Mouse (Mus musculus): ENCODE data around the gene Pink1. TPM values are rescaled to one million over a fixed set of nuclear protein-coding genes. Genes with fewer than 3 reads are reported as not detected.

Gene Pink1
- total RNA-seq, 1 experiment: 13.4 TPM

DNA sequence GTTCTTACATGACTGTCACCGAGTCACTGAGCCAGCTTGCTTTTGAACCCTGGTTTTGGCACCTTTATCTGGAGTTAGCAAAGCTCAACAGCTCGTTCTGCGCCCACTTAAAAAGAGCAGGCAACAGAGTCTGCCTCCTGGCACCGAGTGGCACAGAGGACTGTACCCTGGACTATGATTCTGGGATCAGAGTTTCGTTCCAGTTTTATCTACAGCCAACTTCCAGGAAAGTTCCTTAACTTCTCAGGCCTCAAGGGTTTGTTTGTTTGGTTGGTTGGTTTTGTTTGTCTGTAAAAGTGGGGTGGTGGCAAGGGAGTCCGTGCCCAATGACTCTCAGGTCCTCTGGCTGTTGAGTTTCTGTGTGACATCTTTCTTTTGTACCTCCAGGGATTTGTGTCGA is 22.6 kb upstream of the Pink1 start:
- Histone ChIP-seq H3K36me3 (ENCODE audit: control insufficient read depth, insufficient read depth, low read length, poor library complexity, severe bottlenecking) (no peaks in the 10 kb centered on the region), H3K4me1 (ENCODE audit: control insufficient read depth in 2 of 2, insufficient read depth in 2 of 2, low read length in 2 of 2, poor library complexity in 1 of 2) (no peaks in the 10 kb centered on the region; a peak in 1 of 4 replicates), H3K4me3 (ENCODE audit: insufficient read depth in 1 of 2, low read depth in 1 of 2, low read length in 2 of 2, poor library complexity in 1 of 2, severe bottlenecking in 1 of 2) (no peak overlapping the region), H3K9me3 (ENCODE audit: control insufficient read depth, insufficient read depth, low read depth, low read length) (no peaks in the 10 kb centered on the region), H3K9ac (ENCODE audit: insufficient read depth, low read depth, low read length, poor library complexity, severe bottlenecking) (no peak overlapping the region), H3K27ac (ENCODE audit: insufficient read depth, low read depth, low read length, poor library complexity, severe bottlenecking) (no peak overlapping the region)
- in situ Hi-C loops (cut with MboI; ENCODE audit: low sequenced_read_pairs in 2 of 2, unreplicated experiment in 2 of 2): no loop called here
- TF ChIP-seq CHD2 (IDR thresholded peaks at IDR 0.05; ENCODE audit: low read depth, low read length): no peak
- TF ChIP-seq MAFK (IDR thresholded peaks at IDR 0.05; ENCODE audit: insufficient read depth, low read depth, low read length): no peak
- TF ChIP-seq HCFC1 (IDR thresholded peaks at IDR 0.05; ENCODE audit: borderline replicate concordance, insufficient read depth, low read length): no peak
- TF ChIP-seq ZNF384 (IDR thresholded peaks at IDR 0.05; ENCODE audit: low read depth, low read length): no peak
- TF ChIP-seq ZC3H11A (IDR thresholded peaks at IDR 0.05; ENCODE audit: borderline replicate concordance, low read depth, low read length): no peak
- no peak for DNase-seq (ENCODE audit: low read depth, low spot score)

DNA sequence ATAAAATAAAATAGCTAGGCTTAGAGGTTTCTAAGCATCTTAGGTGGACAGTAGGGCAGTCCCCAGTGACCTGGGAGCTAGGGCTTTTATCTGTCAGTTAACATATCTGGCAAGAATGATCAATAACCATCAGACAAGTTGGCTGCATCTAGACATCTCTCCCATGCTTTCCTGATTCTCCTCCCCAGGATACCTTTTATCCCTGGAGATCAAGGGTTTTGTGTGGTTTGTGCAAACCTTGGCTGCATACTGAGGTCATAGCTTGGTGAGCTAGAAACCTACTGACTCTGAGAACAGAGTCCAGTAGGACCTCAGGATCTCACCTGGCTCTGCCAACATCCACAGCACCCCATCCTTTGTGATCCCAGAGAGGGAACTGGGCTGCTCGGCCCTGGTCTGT is 21.2 kb upstream of the Pink1 start:
- H3K9ac ChIP-seq (ENCODE audit: insufficient read depth, low read depth, low read length, poor library complexity, severe bottlenecking): no peak overlapping the region
- H3K36me3 ChIP-seq (ENCODE audit: control insufficient read depth, insufficient read depth, low read length, poor library complexity, severe bottlenecking): no peaks in the 10 kb centered on the region
- in situ Hi-C loops (cut with MboI; ENCODE audit: low sequenced_read_pairs in 2 of 2, unreplicated experiment in 2 of 2): no loop called here
- H3K4me1 ChIP-seq (ENCODE audit: control insufficient read depth in 2 of 2, insufficient read depth in 2 of 2, low read length in 2 of 2, poor library complexity in 1 of 2): no peaks in the 10 kb centered on the region; a peak in 1 of 4 replicates
- no peak overlapping the region for H3K27ac ChIP-seq (ENCODE audit: insufficient read depth, low read depth, low read length, poor library complexity, severe bottlenecking)
- H3K9me3 ChIP-seq (ENCODE audit: control insufficient read depth, insufficient read depth, low read depth, low read length): no peaks in the 10 kb centered on the region
- no peak overlapping the region for H3K4me3 ChIP-seq (ENCODE audit: insufficient read depth in 1 of 2, low read depth in 1 of 2, low read length in 2 of 2, poor library complexity in 1 of 2, severe bottlenecking in 1 of 2)
- TF ChIP-seq ZNF384 (IDR thresholded peaks at IDR 0.05; ENCODE audit: low read depth, low read length): no peak
- no peak for DNase-seq (ENCODE audit: low read depth, low spot score)

DNA sequence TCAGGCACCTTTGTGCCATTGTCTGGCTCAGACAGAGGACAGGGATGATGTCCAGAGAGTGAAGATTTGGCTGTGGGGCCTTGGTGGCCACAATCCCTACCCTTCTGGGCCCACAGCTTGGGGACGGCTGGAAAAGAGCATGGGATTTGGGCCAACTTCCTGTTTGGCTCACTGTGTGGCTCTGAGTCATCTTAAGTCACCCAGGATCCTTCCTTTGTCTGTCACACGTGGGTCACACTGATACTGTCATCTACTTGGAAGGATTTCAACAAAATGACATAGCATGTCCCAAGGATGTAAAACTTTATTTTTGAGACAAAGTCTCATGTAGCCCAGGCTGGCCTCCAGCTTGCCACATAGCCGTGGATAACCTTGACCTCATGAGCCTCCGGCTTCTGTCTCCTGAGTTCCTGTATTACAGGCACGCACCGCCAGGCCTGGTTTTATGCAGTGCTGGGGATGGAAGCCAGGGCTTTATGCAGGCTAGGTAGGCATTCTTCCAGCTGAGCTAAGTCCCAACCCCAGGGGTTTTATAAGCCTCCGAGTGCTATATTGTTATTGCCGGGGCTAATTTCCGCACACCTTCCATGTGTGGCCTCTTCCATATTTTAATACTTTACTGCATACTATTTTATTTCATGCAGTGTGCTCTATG is 18.9 kb upstream of the Pink1 start:
- TF ChIP-seq MAFK (IDR thresholded peaks at IDR 0.05; ENCODE audit: insufficient read depth, low read depth, low read length) (no peak), HCFC1 (IDR thresholded peaks at IDR 0.05; ENCODE audit: borderline replicate concordance, insufficient read depth, low read length) (no peak), ZNF384 (IDR thresholded peaks at IDR 0.05; ENCODE audit: low read depth, low read length) (no peak), ZC3H11A (IDR thresholded peaks at IDR 0.05; ENCODE audit: borderline replicate concordance, low read depth, low read length) (no peak), CHD2 (IDR thresholded peaks at IDR 0.05; ENCODE audit: low read depth, low read length) (no peak)
- no peak overlapping the region for H3K9ac ChIP-seq (ENCODE audit: insufficient read depth, low read depth, low read length, poor library complexity, severe bottlenecking)
- H3K27ac ChIP-seq (ENCODE audit: insufficient read depth, low read depth, low read length, poor library complexity, severe bottlenecking): no peak overlapping the region
- in situ Hi-C loops (cut with MboI; ENCODE audit: low sequenced_read_pairs in 2 of 2, unreplicated experiment in 2 of 2): no loop called here
- H3K36me3 ChIP-seq (ENCODE audit: control insufficient read depth, insufficient read depth, low read length, poor library complexity, severe bottlenecking): no peaks in the 10 kb centered on the region
- H3K9me3 ChIP-seq (ENCODE audit: control insufficient read depth, insufficient read depth, low read depth, low read length): no peaks in the 10 kb centered on the region
- DNase-seq (ENCODE audit: low read depth, low spot score): no peak
- H3K4me3 ChIP-seq (ENCODE audit: insufficient read depth in 1 of 2, low read depth in 1 of 2, low read length in 2 of 2, poor library complexity in 1 of 2, severe bottlenecking in 1 of 2): no peak overlapping the region
- no peaks in the 10 kb centered on the region for H3K4me1 ChIP-seq (ENCODE audit: control insufficient read depth in 2 of 2, insufficient read depth in 2 of 2, low read length in 2 of 2, poor library complexity in 1 of 2)

DNA sequence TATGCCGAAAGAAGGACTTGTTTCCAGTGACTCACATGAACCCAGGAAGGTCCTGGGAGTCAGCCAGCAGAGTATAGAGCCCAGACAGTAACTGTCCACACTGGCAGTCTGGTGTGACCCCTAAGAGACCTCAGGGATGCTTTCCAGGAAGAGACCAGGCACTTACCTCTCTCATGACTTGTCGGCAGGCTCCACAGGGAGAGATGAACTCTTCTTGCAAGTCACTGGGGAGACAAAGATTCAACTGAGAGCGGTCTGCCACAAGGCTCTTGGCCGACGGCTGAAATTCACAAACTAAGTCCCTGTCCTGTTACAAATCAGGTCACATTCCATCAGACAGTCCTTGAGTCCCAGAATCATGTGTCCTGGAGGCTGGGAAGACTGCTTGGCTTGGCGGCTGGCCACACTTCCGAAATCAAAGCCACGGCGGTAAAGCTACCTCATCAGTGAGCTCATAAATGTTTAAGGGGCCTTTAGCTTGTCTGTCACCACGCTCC is 17.3 kb upstream of the Pink1 start:
- no peak for TF ChIP-seq CHD2 (IDR thresholded peaks at IDR 0.05; ENCODE audit: low read depth, low read length)
- no peak for TF ChIP-seq ZNF384 (IDR thresholded peaks at IDR 0.05; ENCODE audit: low read depth, low read length)
- no peak for TF ChIP-seq ZC3H11A (IDR thresholded peaks at IDR 0.05; ENCODE audit: borderline replicate concordance, low read depth, low read length)
- no peak for TF ChIP-seq MAFK (IDR thresholded peaks at IDR 0.05; ENCODE audit: insufficient read depth, low read depth, low read length)
- TF ChIP-seq HCFC1 (IDR thresholded peaks at IDR 0.05; ENCODE audit: borderline replicate concordance, insufficient read depth, low read length): no peak
- Histone ChIP-seq H3K4me3 (ENCODE audit: insufficient read depth in 1 of 2, low read depth in 1 of 2, low read length in 2 of 2, poor library complexity in 1 of 2, severe bottlenecking in 1 of 2) (no peak overlapping the region), H3K27ac (ENCODE audit: insufficient read depth, low read depth, low read length, poor library complexity, severe bottlenecking) (no peak overlapping the region), H3K9ac (ENCODE audit: insufficient read depth, low read depth, low read length, poor library complexity, severe bottlenecking) (no peak overlapping the region), H3K9me3 (ENCODE audit: control insufficient read depth, insufficient read depth, low read depth, low read length) (no peaks in the 10 kb centered on the region), H3K36me3 (ENCODE audit: control insufficient read depth, insufficient read depth, low read length, poor library complexity, severe bottlenecking) (no peaks in the 10 kb centered on the region), H3K4me1 (ENCODE audit: control insufficient read depth in 2 of 2, insufficient read depth in 2 of 2, low read length in 2 of 2, poor library complexity in 1 of 2) (no peaks in the 10 kb centered on the region)
- in situ Hi-C loops (cut with MboI; ENCODE audit: low sequenced_read_pairs in 2 of 2, unreplicated experiment in 2 of 2): no loop called here
- DNase-seq (ENCODE audit: low read depth, low spot score): no peak

DNA sequence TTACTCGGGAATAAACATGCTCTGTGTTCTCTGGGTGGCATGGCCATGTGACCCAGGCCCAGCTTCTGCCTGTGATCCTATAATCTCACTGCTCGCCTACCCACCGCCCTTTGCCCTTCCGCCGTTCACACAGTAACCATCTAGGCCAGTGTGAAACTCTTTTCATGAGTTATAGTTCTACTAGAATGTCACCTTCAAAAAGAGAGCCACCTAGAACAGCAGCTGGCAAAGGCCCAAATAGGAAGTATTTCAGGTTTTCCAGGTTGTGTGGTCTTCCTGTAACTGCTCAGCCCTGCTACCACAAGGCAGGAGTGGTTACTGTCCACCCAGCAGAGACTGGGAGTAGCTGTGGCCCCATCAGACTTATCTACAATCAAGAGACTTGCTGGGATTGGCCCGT is 16.7 kb upstream of the Pink1 start:
- no peak overlapping the region for H3K4me3 ChIP-seq (ENCODE audit: insufficient read depth in 1 of 2, low read depth in 1 of 2, low read length in 2 of 2, poor library complexity in 1 of 2, severe bottlenecking in 1 of 2)
- H3K36me3 ChIP-seq (ENCODE audit: control insufficient read depth, insufficient read depth, low read length, poor library complexity, severe bottlenecking): no peaks in the 10 kb centered on the region
- H3K4me1 ChIP-seq (ENCODE audit: control insufficient read depth in 2 of 2, insufficient read depth in 2 of 2, low read length in 2 of 2, poor library complexity in 1 of 2): no peaks in the 10 kb centered on the region
- in situ Hi-C loops (cut with MboI; ENCODE audit: low sequenced_read_pairs in 2 of 2, unreplicated experiment in 2 of 2): no loop called here
- H3K9ac ChIP-seq (ENCODE audit: insufficient read depth, low read depth, low read length, poor library complexity, severe bottlenecking): no peak overlapping the region
- TF ChIP-seq ZC3H11A (IDR thresholded peaks at IDR 0.05; ENCODE audit: borderline replicate concordance, low read depth, low read length) (no peak), HCFC1 (IDR thresholded peaks at IDR 0.05; ENCODE audit: borderline replicate concordance, insufficient read depth, low read length) (no peak), MAFK (IDR thresholded peaks at IDR 0.05; ENCODE audit: insufficient read depth, low read depth, low read length) (no peak), ZNF384 (IDR thresholded peaks at IDR 0.05; ENCODE audit: low read depth, low read length) (no peak), CHD2 (IDR thresholded peaks at IDR 0.05; ENCODE audit: low read depth, low read length) (no peak)
- DNase-seq (ENCODE audit: low read depth, low spot score): no peak
- no peaks in the 10 kb centered on the region for H3K9me3 ChIP-seq (ENCODE audit: control insufficient read depth, insufficient read depth, low read depth, low read length)
- H3K27ac ChIP-seq (ENCODE audit: insufficient read depth, low read depth, low read length, poor library complexity, severe bottlenecking): no peak overlapping the region

Measured in ES-E14 (cell line).